Mouse (Mus musculus): ENCODE measurements around the gene Hc. TPM values are rescaled to one million over a fixed set of nuclear protein-coding genes. Genes with fewer than 3 reads are reported as not detected.

The Hc gene
- total RNA-seq, 2 experiments from 2014 or later, result 0.45 to 0.65 TPM

GRCm38 (mm10) chr2:34940246-34940645 is 121.0 kb downstream of the Hc start:
- no peak for DNase-seq (ENCODE audit: extremely low spot score in 1 of 2, low spot score in 2 of 2)
- intact Hi-C loops (cut with DNase I), result no loop called here

- DNase-seq (ENCODE audit: extremely low spot score in 1 of 2, low spot score in 2 of 2), result no peak
- intact Hi-C loops (cut with DNase I), result no loop called here
Observed at GRCm38 (mm10) chr2:34938269-34939208, 122.7 kb downstream of the Hc start.

- intact Hi-C loops (cut with DNase I), result no loop called here
- DNase-seq (ENCODE audit: extremely low spot score in 1 of 2, low spot score in 2 of 2), result no peak
Observed at GRCm38 (mm10) chr2:34937460-34937859, 123.8 kb downstream of the Hc start.

Other genes with a start within 250 kb of the Hc start
- 100 to 1,000 TPM in 1 of 2 experiments, 10 to 100 TPM in 1; 97.1 to 103 TPM for gene Fbxw2, start 235.1 kb downstream of the Hc start, total RNA-seq (2021)
- under 1 TPM in 1 of 2 experiments, not detected in 1; 0.20 TPM for gene Gm34653, start 228.4 kb downstream of the Hc start, total RNA-seq (2021)
- gene Cutal, start 187.0 kb downstream of the Hc start, total RNA-seq (2021), result under 1 TPM; 0.34 to 0.53 TPM
- gene Psmd5, start 186.5 kb downstream of the Hc start, total RNA-seq (2021), result 10 to 100 TPM; 33.2 to 42.1 TPM
- 1 to 10 TPM; 1.3 to 1.8 TPM for gene Phf19, start 147.4 kb downstream of the Hc start, total RNA-seq (2021)
- gene Traf1, start 99.7 kb downstream of the Hc start, total RNA-seq (2021), result under 1 TPM; 0.36 to 0.53 TPM
- not detected for gene AI182371, start 40.1 kb upstream of the Hc start, total RNA-seq (2021)
- 10 to 100 TPM in 1 of 2 experiments, 1 to 10 TPM in 1; 9.4 to 12.6 TPM for gene Cntrl, start 48.1 kb upstream of the Hc start, total RNA-seq (2021)
- 100 to 1,000 TPM; 218 to 225 TPM for gene Rab14, start 139.7 kb upstream of the Hc start, total RNA-seq (2021)
- 10 to 100 TPM; 28.3 to 36.7 TPM for gene Gsn, start 194.9 kb upstream of the Hc start, total RNA-seq (2021)

Measured in left cerebral cortex, postnatal 10 days (tissue).